Mouse (Mus musculus): ENCODE data around the gene Mtch1. TPM values are rescaled to one million over a fixed set of nuclear protein-coding genes. Genes with fewer than 3 reads are reported as not detected.

The Mtch1 gene
- polyA plus RNA-seq, 1 experiment, result 464 TPM

- Histone ChIP-seq H3K27me3 (ENCODE audit: control insufficient read depth, insufficient read depth, insufficient read length) (no peaks in the 10 kb centered on the region), H3K4me3 (ENCODE audit: insufficient read depth, poor library complexity, severe bottlenecking) (no peak overlapping the region), H3ac (ENCODE audit: control insufficient read depth, insufficient read length, low read depth) (no peak overlapping the region), H3K79me3 (ENCODE audit: low read depth) (no peaks in the 10 kb centered on the region), H3K79me2 (ENCODE audit: control insufficient read depth, insufficient read depth) (no peaks in the 10 kb centered on the region), H3K36me3 (ENCODE audit: control insufficient read depth, insufficient read depth) (peaks cover 16% of the 10 kb centered on the region)
- TF ChIP-seq MAX (IDR thresholded peaks at IDR 0.05), result no peak
Measured at GRCm38 (mm10) chr17:29327691-29328090, 20.0 kb downstream of the Mtch1 start.

GRCm38 (mm10) chr17:29326531-29327529, 20.9 kb downstream of the Mtch1 start:
- no peak overlapping the region for H3K4me3 ChIP-seq (ENCODE audit: insufficient read depth, poor library complexity, severe bottlenecking)
- no peaks in the 10 kb centered on the region for H3K27me3 ChIP-seq (ENCODE audit: control insufficient read depth, insufficient read depth, insufficient read length)

GRCm38 (mm10) chr17:29325831-29326230, 21.9 kb downstream of the Mtch1 start:
- no peak overlapping the region for H3K4me3 ChIP-seq (ENCODE audit: insufficient read depth, poor library complexity, severe bottlenecking)
- no peaks in the 10 kb centered on the region for H3K27me3 ChIP-seq (ENCODE audit: control insufficient read depth, insufficient read depth, insufficient read length)
- H3K79me2 ChIP-seq (ENCODE audit: control insufficient read depth, insufficient read depth), result no peaks in the 10 kb centered on the region
- no peak for TF ChIP-seq MAX (IDR thresholded peaks at IDR 0.05)
- TF ChIP-seq MYOD1 (IDR thresholded peaks at IDR 0.05; ENCODE audit: control insufficient read depth, insufficient read length, low read depth), result no peak
- no peak for TF ChIP-seq USF1 (IDR thresholded peaks at IDR 0.05; ENCODE audit: low read depth)
- TF ChIP-seq CTCF (IDR thresholded peaks at IDR 0.05; ENCODE audit: control insufficient read depth, insufficient read depth, insufficient read length), result no peak
- no peak for TF ChIP-seq CEBPB (IDR thresholded peaks at IDR 0.05; ENCODE audit: low read depth)
- TF ChIP-seq FOSL1 (IDR thresholded peaks at IDR 0.05; ENCODE audit: insufficient read depth, low read length, poor library complexity, severe bottlenecking), result no peak
- TF ChIP-seq MYOG (IDR thresholded peaks at IDR 0.05; ENCODE audit: control insufficient read depth, extremely low read depth, insufficient read length), result no peak
- no peak overlapping the region for H3ac ChIP-seq (ENCODE audit: control insufficient read depth, insufficient read length, low read depth)
- no peaks in the 10 kb centered on the region for H3K36me3 ChIP-seq (ENCODE audit: control insufficient read depth, insufficient read depth)
- H3K79me3 ChIP-seq (ENCODE audit: low read depth), result no peaks in the 10 kb centered on the region

More at GRCm38 (mm10) chr17:29326531-29327529, 20.9 kb downstream of the Mtch1 start:
- Histone ChIP-seq H3ac (ENCODE audit: control insufficient read depth, insufficient read length, low read depth) (no peak overlapping the region), H3K79me2 (ENCODE audit: control insufficient read depth, insufficient read depth) (no peaks in the 10 kb centered on the region), H3K79me3 (ENCODE audit: low read depth) (no peaks in the 10 kb centered on the region), H3K36me3 (ENCODE audit: control insufficient read depth, insufficient read depth) (peaks cover 7% of the 10 kb centered on the region)
- TF ChIP-seq USF1 (IDR thresholded peaks at IDR 0.05; ENCODE audit: low read depth), result no peak
- no peak for TF ChIP-seq MYOD1 (IDR thresholded peaks at IDR 0.05; ENCODE audit: control insufficient read depth, insufficient read length, low read depth)
- no peak for TF ChIP-seq MYOG (IDR thresholded peaks at IDR 0.05; ENCODE audit: control insufficient read depth, extremely low read depth, insufficient read length)
- no peak for TF ChIP-seq FOSL1 (IDR thresholded peaks at IDR 0.05; ENCODE audit: insufficient read depth, low read length, poor library complexity, severe bottlenecking)
- TF ChIP-seq CEBPB (IDR thresholded peaks at IDR 0.05; ENCODE audit: low read depth), result no peak
- TF ChIP-seq CTCF (IDR thresholded peaks at IDR 0.05; ENCODE audit: control insufficient read depth, insufficient read depth, insufficient read length), result no peak

GRCm38 (mm10) chr17:29323625-29324024, 24.1 kb downstream of the Mtch1 start:
- Histone ChIP-seq H3K79me2 (ENCODE audit: control insufficient read depth, insufficient read depth) (no peaks in the 10 kb centered on the region), H3K27me3 (ENCODE audit: control insufficient read depth, insufficient read depth, insufficient read length) (no peaks in the 10 kb centered on the region), H3ac (ENCODE audit: control insufficient read depth, insufficient read length, low read depth) (no peak overlapping the region), H3K79me3 (ENCODE audit: low read depth) (no peaks in the 10 kb centered on the region), H3K4me3 (ENCODE audit: insufficient read depth, poor library complexity, severe bottlenecking) (no peak overlapping the region), H3K36me3 (ENCODE audit: control insufficient read depth, insufficient read depth) (no peaks in the 10 kb centered on the region)
- no peak for TF ChIP-seq FOSL1 (IDR thresholded peaks at IDR 0.05; ENCODE audit: insufficient read depth, low read length, poor library complexity, severe bottlenecking)
- no peak for TF ChIP-seq CTCF (IDR thresholded peaks at IDR 0.05; ENCODE audit: control insufficient read depth, insufficient read depth, insufficient read length)
- TF ChIP-seq MAX (IDR thresholded peaks at IDR 0.05), result no peak
- no peak for TF ChIP-seq USF1 (IDR thresholded peaks at IDR 0.05; ENCODE audit: low read depth)

- Histone ChIP-seq H3K79me3 (ENCODE audit: low read depth) (no peaks in the 10 kb centered on the region), H3ac (ENCODE audit: control insufficient read depth, insufficient read length, low read depth) (no peak overlapping the region), H3K4me3 (ENCODE audit: insufficient read depth, poor library complexity, severe bottlenecking) (no peak overlapping the region), H3K36me3 (ENCODE audit: control insufficient read depth, insufficient read depth) (no peaks in the 10 kb centered on the region), H3K27me3 (ENCODE audit: control insufficient read depth, insufficient read depth, insufficient read length) (no peaks in the 10 kb centered on the region), H3K79me2 (ENCODE audit: control insufficient read depth, insufficient read depth) (no peaks in the 10 kb centered on the region)
- TF ChIP-seq MYOG (IDR thresholded peaks at IDR 0.05; ENCODE audit: control insufficient read depth, extremely low read depth, insufficient read length) (no peak), USF1 (IDR thresholded peaks at IDR 0.05; ENCODE audit: low read depth) (no peak)
Measured at GRCm38 (mm10) chr17:29322603-29322962, 25.2 kb downstream of the Mtch1 start.

- no peaks in the 10 kb centered on the region for H3K79me2 ChIP-seq (ENCODE audit: control insufficient read depth, insufficient read depth)
- TF ChIP-seq MAX (IDR thresholded peaks at IDR 0.05) (no peak), CTCF (IDR thresholded peaks at IDR 0.05; ENCODE audit: control insufficient read depth, insufficient read depth, insufficient read length) (no peak), FOSL1 (IDR thresholded peaks at IDR 0.05; ENCODE audit: insufficient read depth, low read length, poor library complexity, severe bottlenecking) (no peak), USF1 (IDR thresholded peaks at IDR 0.05; ENCODE audit: low read depth) (no peak), CEBPB (IDR thresholded peaks at IDR 0.05; ENCODE audit: low read depth) (no peak), MYOD1 (IDR thresholded peaks at IDR 0.05; ENCODE audit: control insufficient read depth, insufficient read length, low read depth) (no peak)
- no peaks in the 10 kb centered on the region for H3K27me3 ChIP-seq (ENCODE audit: control insufficient read depth, insufficient read depth, insufficient read length)
- H3K79me3 ChIP-seq (ENCODE audit: low read depth), result no peaks in the 10 kb centered on the region
- H3ac ChIP-seq (ENCODE audit: control insufficient read depth, insufficient read length, low read depth), result no peak overlapping the region
- no peaks in the 10 kb centered on the region for H3K36me3 ChIP-seq (ENCODE audit: control insufficient read depth, insufficient read depth)
- H3K4me3 ChIP-seq (ENCODE audit: insufficient read depth, poor library complexity, severe bottlenecking), result no peak overlapping the region
Measured at GRCm38 (mm10) chr17:29321765-29322602, 25.8 kb downstream of the Mtch1 start.
